Mouse (Mus musculus): ENCODE data around the gene Tbc1d10c.
A peak's percentile ranks its signal among the peaks of the same experiment; 100 is the strongest.

Gene Tbc1d10c

GRCm38 (mm10) chr19:4191528-4192250 is 605 bp upstream of the Tbc1d10c start, which contains the start of gene Ppp1ca:
TSS of gene Ppp1ca (plus strand) at chr19:4192065.
- peak; percentile 93 for DNase-seq (ENCODE audit: low spot score)

- DNase-seq (ENCODE audit: low spot score): no peak
Observed at GRCm38 (mm10) chr19:4189051-4189620, 1.9 kb downstream of the Tbc1d10c start.

- no peak for DNase-seq (ENCODE audit: low spot score)
Observed at GRCm38 (mm10) chr19:4187303-4187702, 3.8 kb downstream of the Tbc1d10c start.

- DNase-seq (ENCODE audit: low spot score): no peak
Observed at GRCm38 (mm10) chr19:4184976-4185975, 5.8 kb downstream of the Tbc1d10c start.

- no peak for DNase-seq (ENCODE audit: low spot score)
Observed at GRCm38 (mm10) chr19:4183689-4184088, 7.4 kb downstream of the Tbc1d10c start.

GRCm38 (mm10) chr19:4181892-4182291 is 9.2 kb downstream of the Tbc1d10c start:
- no peak for DNase-seq (ENCODE audit: low spot score)

- DNase-seq (ENCODE audit: low spot score): no peak
Observed at GRCm38 (mm10) chr19:4180411-4180810, 10.7 kb downstream of the Tbc1d10c start.

- no peak for DNase-seq (ENCODE audit: low spot score)
Observed at GRCm38 (mm10) chr19:4175368-4175947, 15.6 kb downstream of the Tbc1d10c start, which contains the start of gene Carns1. TSS of gene Carns1 (minus strand) at chr19:4175479.

- no peak for DNase-seq (ENCODE audit: low spot score)
Observed at GRCm38 (mm10) chr19:4172925-4173324, 18.2 kb downstream of the Tbc1d10c start.

GRCm38 (mm10) chr19:4171393-4172290 is 19.4 kb downstream of the Tbc1d10c start:
- DNase-seq (ENCODE audit: low spot score): no peak

GRCm38 (mm10) chr19:4170723-4171392 is 20.2 kb downstream of the Tbc1d10c start:
- DNase-seq (ENCODE audit: low spot score): no peak

GRCm38 (mm10) chr19:4169810-4170209 is 21.3 kb downstream of the Tbc1d10c start:
- DNase-seq (ENCODE audit: low spot score): no peak

GRCm38 (mm10) chr19:4169378-4169784 is 21.7 kb downstream of the Tbc1d10c start:
- DNase-seq (ENCODE audit: low spot score): peak; percentile 99

GRCm38 (mm10) chr19:4166678-4167476 is 24.2 kb downstream of the Tbc1d10c start:
- DNase-seq (ENCODE audit: low spot score): no peak

- no peak for DNase-seq (ENCODE audit: low spot score)
Observed at GRCm38 (mm10) chr19:4164721-4165120, 26.4 kb downstream of the Tbc1d10c start.

GRCm38 (mm10) chr19:4164100-4164499 is 27.0 kb downstream of the Tbc1d10c start:
- DNase-seq (ENCODE audit: low spot score): no peak

GRCm38 (mm10) chr19:4163543-4163887 is 27.6 kb downstream of the Tbc1d10c start:
- no peak for DNase-seq (ENCODE audit: low spot score)

- peak; percentile 96 for DNase-seq (ENCODE audit: low spot score)
Observed at GRCm38 (mm10) chr19:4162646-4163542, 28.2 kb downstream of the Tbc1d10c start, which contains the start of gene Rps6kb2. TSS of gene Rps6kb2 (minus strand) at chr19:4163354.
